Mouse (Mus musculus): ENCODE results near the gene Wdtc1.

DNA sequence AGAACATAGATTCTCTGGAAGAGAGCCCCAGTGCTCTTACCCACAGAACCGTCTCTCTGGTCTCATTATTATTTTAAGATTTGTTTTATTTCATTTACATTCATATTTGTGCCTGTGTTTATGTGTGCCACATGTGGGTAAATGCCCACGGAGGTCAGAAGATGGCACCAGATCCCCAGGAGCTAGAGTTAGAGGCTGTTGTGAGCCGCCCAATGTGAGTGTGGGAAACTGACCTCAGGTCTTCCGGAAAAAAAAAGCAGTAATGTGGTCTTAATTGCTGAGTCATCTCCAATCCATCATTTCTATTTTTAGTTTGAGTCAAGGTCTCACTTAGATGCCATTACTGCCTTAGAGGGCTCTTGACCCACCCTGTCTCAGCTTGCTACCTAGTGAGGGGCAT is 5.7 kb downstream of the Wdtc1 start:
- no peak for TF ChIP-seq CTCF (IDR thresholded peaks at IDR 0.05; ENCODE audit: low read depth)
- TF ChIP-seq EP300 (IDR thresholded peaks at IDR 0.05; ENCODE audit: low read depth), result no peak

Data from heart, postnatal 0 days (tissue).